Mouse (Mus musculus): ENCODE results near the gene Gipc1.
A peak's percentile ranks its signal among the peaks of the same experiment; 100 is the strongest.

The Gipc1 gene

GRCm38 (mm10) chr8:83652030-83652743 lies at the start of gene Gipc1:
Gene Gipc1 (plus strand): TSS chr8:83652677.
- peak; percentile 94 for DNase-seq (ENCODE audit: low spot score)

- DNase-seq (ENCODE audit: low spot score), result peak; percentile 100
Observed at GRCm38 (mm10) chr8:83607661-83608397, 44.6 kb upstream of the Gipc1 start, which contains the start of the genes Tecr and Dnajb1. Gene Tecr (minus strand): TSS chr8:83607971. Gene Dnajb1 (plus strand): TSS chr8:83608193.

- peak; percentile 71 for DNase-seq (ENCODE audit: low spot score)
Observed at GRCm38 (mm10) chr8:83608398-83608829, 44.1 kb upstream of the Gipc1 start.

- no peak for DNase-seq (ENCODE audit: low spot score)
Observed at GRCm38 (mm10) chr8:83609086-83609485, 43.4 kb upstream of the Gipc1 start.

GRCm38 (mm10) chr8:83609547-83610180 lies 42.8 kb upstream of the Gipc1 start:
- DNase-seq (ENCODE audit: low spot score), result no peak

GRCm38 (mm10) chr8:83611921-83612320 lies 40.6 kb upstream of the Gipc1 start:
- no peak for DNase-seq (ENCODE audit: low spot score)

GRCm38 (mm10) chr8:83613695-83614094 lies 38.8 kb upstream of the Gipc1 start:
- DNase-seq (ENCODE audit: low spot score), result no peak

GRCm38 (mm10) chr8:83616625-83617024 lies 35.9 kb upstream of the Gipc1 start:
- DNase-seq (ENCODE audit: low spot score), result no peak

- DNase-seq (ENCODE audit: low spot score), result no peak
Observed at GRCm38 (mm10) chr8:83617111-83617510, 35.4 kb upstream of the Gipc1 start.

GRCm38 (mm10) chr8:83618566-83618965 lies 33.9 kb upstream of the Gipc1 start:
- DNase-seq (ENCODE audit: low spot score), result no peak

- no peak for DNase-seq (ENCODE audit: low spot score)
Observed at GRCm38 (mm10) chr8:83619568-83620285, 32.8 kb upstream of the Gipc1 start.

- DNase-seq (ENCODE audit: low spot score), result no peak
Observed at GRCm38 (mm10) chr8:83621691-83622388, 30.6 kb upstream of the Gipc1 start.

GRCm38 (mm10) chr8:83622389-83622989 lies 30.0 kb upstream of the Gipc1 start:
- DNase-seq (ENCODE audit: low spot score), result peak; percentile 82

GRCm38 (mm10) chr8:83623549-83623948 lies 28.9 kb upstream of the Gipc1 start:
- DNase-seq (ENCODE audit: low spot score), result no peak

- no peak for DNase-seq (ENCODE audit: low spot score)
Observed at GRCm38 (mm10) chr8:83624739-83625138, 27.7 kb upstream of the Gipc1 start.

- no peak for DNase-seq (ENCODE audit: low spot score)
Observed at GRCm38 (mm10) chr8:83625676-83626299, 26.7 kb upstream of the Gipc1 start.

GRCm38 (mm10) chr8:83632083-83632707 lies 20.3 kb upstream of the Gipc1 start:
- DNase-seq (ENCODE audit: low spot score), result no peak

- DNase-seq (ENCODE audit: low spot score), result no peak
Observed at GRCm38 (mm10) chr8:83638856-83639255, 13.6 kb upstream of the Gipc1 start.

- no peak for DNase-seq (ENCODE audit: low spot score)
Observed at GRCm38 (mm10) chr8:83639649-83640048, 12.8 kb upstream of the Gipc1 start.

- DNase-seq (ENCODE audit: low spot score), result no peak
Observed at GRCm38 (mm10) chr8:83647511-83647910, 5.0 kb upstream of the Gipc1 start.
